ENCODE assay signal across 8 mouse cellular contexts in the genomic region with DNA sequence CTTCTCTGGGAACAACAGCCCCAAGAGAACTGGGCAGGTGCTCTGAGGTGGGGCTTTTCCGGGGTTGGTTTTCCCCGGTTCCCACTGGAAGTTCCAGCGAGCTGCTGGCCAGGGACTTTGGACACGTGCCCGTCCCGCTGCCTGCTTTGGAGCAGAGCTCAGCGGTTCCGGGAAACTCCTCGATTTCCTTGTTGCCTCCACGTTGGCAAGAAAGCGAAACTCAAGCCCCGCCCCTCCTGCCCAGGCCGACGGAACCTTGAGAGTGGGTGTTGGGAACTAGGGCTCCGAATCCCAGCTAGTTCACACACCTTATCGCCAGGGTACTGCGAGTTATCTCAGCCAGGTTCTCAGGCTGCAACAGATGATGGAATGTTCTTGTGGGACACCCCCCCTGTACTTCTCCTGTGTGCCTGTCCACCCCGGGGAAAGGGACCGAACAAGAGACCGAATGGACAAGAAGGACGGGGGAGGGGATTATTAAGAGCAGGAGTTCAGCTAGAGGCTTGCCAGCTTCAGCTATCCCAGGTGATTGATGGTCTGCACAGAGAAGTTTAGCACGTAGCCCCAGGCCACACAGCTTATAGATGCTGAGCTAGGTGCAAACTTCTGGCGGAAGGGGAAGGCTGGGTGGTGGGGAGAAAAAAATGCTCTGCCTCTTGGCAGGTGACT. TPM values are rescaled to one million over a fixed set of nuclear protein-coding genes. Genes with fewer than 3 reads are reported as not detected.
A peak's percentile ranks its signal among the peaks of the same experiment; 100 is the strongest.
DNase-seq lines count a peak whose midpoint lies in the region; ATAC-seq and TF ChIP-seq lines count a peak whose summit lies in the region.

No protein-coding gene starts in this region.

- H3K4me1 ChIP-seq in G1E (ENCODE audit: insufficient read depth, low read depth, low read length): peaks cover 33% of the 10 kb centered on the region
- peaks cover 38% of the 10 kb centered on the region for H3K4me1 ChIP-seq in forebrain, embryonic 12.5 days

- H3K9me3 ChIP-seq in G1E (replicated peaks): no peaks in the 10 kb centered on the region
- no peaks in the 10 kb centered on the region for H3K9me3 ChIP-seq in forebrain, embryonic 12.5 days

- H3K4me3 ChIP-seq in G1E (ENCODE audit: low read depth, low read length) (peak overlapping the region; percentile 73), macrophage (ENCODE audit: inconsistent target) (peak overlapping the region; percentile 36)
- H3K4me3 ChIP-seq in forebrain, embryonic 12.5 days (replicated peaks): peak overlapping the region; percentile 34

- DNase-seq in G1E (ENCODE audit: low spot score): peak; percentile 22
- peak; percentile 39 for DNase-seq in c-Kit-positive CD71-positive TER-119-negative erythroid progenitor cells, embryonic 14.5 days (ENCODE audit: low read depth)
- DNase-seq in heart, postnatal 36 days: peak; percentile 86 to 87
- peak; percentile 55 for DNase-seq in layer of hippocampus, adult 9-11 months
- peak; percentile 81 for DNase-seq in skeletal muscle tissue, adult 2 months (ENCODE audit: low read depth, low spot score)
- DNase-seq in urinary bladder, postnatal 4 days (ENCODE audit: low spot score in 2 of 2): peak; percentile 80 to 88

- 9% methylated on average over 23 of the region's 23 CpGs for WGBS in forebrain, embryonic 12.5 days
- WGBS in macrophage (ENCODE audit: missing documents): 2% methylated on average over 23 of the region's 23 CpGs

- TF ChIP-seq CTCF in G1E (IDR thresholded peaks at IDR 0.05; ENCODE audit: low read depth, low read length): no peak

- no peak overlapping the region for H3K27ac ChIP-seq in forebrain, embryonic 12.5 days
- peak overlapping the region; percentile 93 for H3K27ac ChIP-seq in macrophage

- H3K36me3 ChIP-seq in G1E (replicated peaks) (no peaks in the 10 kb centered on the region), macrophage (ENCODE audit: inconsistent target) (no peaks in the 10 kb centered on the region)
- H3K36me3 ChIP-seq in forebrain, embryonic 12.5 days (replicated peaks): no peaks in the 10 kb centered on the region

- H3K79me2 ChIP-seq in macrophage (ENCODE audit: inconsistent target): no peaks in the 10 kb centered on the region

- H3K27me3 ChIP-seq in G1E (ENCODE audit: insufficient read depth, low read length): peaks cover 48% of the 10 kb centered on the region
- H3K27me3 ChIP-seq in forebrain, embryonic 12.5 days: peaks cover 76% of the 10 kb centered on the region

- peak overlapping the region; percentile 46 for H3K9ac ChIP-seq in forebrain, embryonic 12.5 days

- peak overlapping the region; percentile 61 for H3K4me2 ChIP-seq in forebrain, embryonic 12.5 days

- intact Hi-C loops in heart, postnatal 36 days (cut with DNase I): loop anchor here (2.0 to 10.0 kb wide), 3 partner anchors 34 to 342 kb away; a partner anchor contains a TSS

- ATAC-seq in G1E (ENCODE audit: extremely low read depth, insufficient number of reproducible peaks, low FRiP score, poor library complexity, severe bottlenecking): no peak
- ATAC-seq in forebrain, embryonic 12.5 days (ENCODE audit: low FRiP score): no peak; the same call in 1 of the 2 replicates

RNA-seq across cellular contexts. Expression of a gene that starts 6.9 kb away (rescaled TPM):
- total RNA-seq in G1E (2014; fragmentation: Nextera tagmentation) (2.5 TPM in 1 of 2 replicates, not detected in the other), G1E (2017) (7.9 and 9.3 TPM in 2 replicates)
- polyA plus RNA-seq in G1E (2012) (0.21 and 0.29 TPM in 2 replicates), macrophage (2018) (39.6 to 162 TPM (median 77.3 TPM) in 3 replicates)
- polyA plus RNA-seq in forebrain, embryonic 12.5 days (2016; fragmentation: Nextera tagmentation; extraction: Ambion mirVana): 3.6 and 3.9 TPM in 2 replicates
- 10 to 100 TPM; 18.6 to 23.6 TPM for total RNA-seq in heart, postnatal 36 days (2021)
- 1,000 to 10,000 TPM in 16 of 26 experiments, 100 to 1,000 TPM in 10; 182 to 4,122 (median 1,484) TPM for total RNA-seq in macrophage (2018; cell fraction: chromatin; rRNA removed)
- 1,000 to 10,000 TPM in 3 of 26 experiments, 100 to 1,000 TPM in 20, 10 to 100 TPM in 3; 70.8 to 1,263 (median 454) TPM for total RNA-seq in macrophage (2018; cell fraction: cytosol; rRNA removed)
- 1,000 to 10,000 TPM in 16 of 26 experiments, 100 to 1,000 TPM in 10; 125 to 4,136 (median 1,548) TPM for total RNA-seq in macrophage (2018; cell fraction: nucleus; rRNA removed)

RNA-seq across cellular contexts. Expression of a gene that starts 10.0 kb away (rescaled TPM):
- total RNA-seq in G1E (2014; fragmentation: Nextera tagmentation) (not detected in 2 replicates), G1E (2017) (not detected in 2 replicates)
- polyA plus RNA-seq in G1E (2012) (not detected in 2 replicates), macrophage (2018) (not detected in 3 replicates)
- not detected in 2 replicates for polyA plus RNA-seq in forebrain, embryonic 12.5 days (2016; fragmentation: Nextera tagmentation; extraction: Ambion mirVana)
- under 1 TPM in 1 of 2 experiments, not detected in 1; 0.60 TPM for total RNA-seq in heart, postnatal 36 days (2021)
- 1 to 10 TPM in 12 of 26 experiments, under 1 TPM in 2, not detected in 12; 0.88 to 3.4 (median 1.3) TPM for total RNA-seq in macrophage (2018; cell fraction: chromatin; rRNA removed)
- under 1 TPM in 8 of 26 experiments, not detected in 18; 0.14 to 0.42 (median 0.19) TPM for total RNA-seq in macrophage (2018; cell fraction: cytosol; rRNA removed)
- 1 to 10 TPM in 12 of 26 experiments, under 1 TPM in 3, not detected in 11; 0.53 to 5.5 (median 1.5) TPM for total RNA-seq in macrophage (2018; cell fraction: nucleus; rRNA removed)

RNA-seq across cellular contexts. Expression of a gene that starts 42.4 kb away (rescaled TPM):
- not detected in 2 replicates for total RNA-seq in G1E (2014; fragmentation: Nextera tagmentation)
- total RNA-seq in G1E (2017): 0.11 TPM in 1 of 2 replicates, not detected in the other
- not detected in 2 replicates for polyA plus RNA-seq in G1E (2012)
- not detected in 2 replicates for polyA plus RNA-seq in forebrain, embryonic 12.5 days (2016; fragmentation: Nextera tagmentation; extraction: Ambion mirVana)
- not detected for total RNA-seq in heart, postnatal 36 days (2021)
- not detected for total RNA-seq in macrophage (2018; cell fraction: chromatin; rRNA removed)
- not detected for total RNA-seq in macrophage (2018; cell fraction: cytosol; rRNA removed)
- total RNA-seq in macrophage (2018; cell fraction: nucleus; rRNA removed): under 1 TPM in 1 of 26 experiments, not detected in 25; 0.82 TPM
- polyA plus RNA-seq in macrophage (2018): not detected in 3 replicates

RNA-seq across cellular contexts. Expression of a gene that starts 55.8 kb away (rescaled TPM):
- total RNA-seq in G1E (2014; fragmentation: Nextera tagmentation): 92.4 and 104 TPM in 2 replicates
- total RNA-seq in G1E (2017): 73.7 and 97.2 TPM in 2 replicates
- 13.7 and 16.4 TPM in 2 replicates for polyA plus RNA-seq in G1E (2012)
- 23.4 and 24.6 TPM in 2 replicates for polyA plus RNA-seq in forebrain, embryonic 12.5 days (2016; fragmentation: Nextera tagmentation; extraction: Ambion mirVana)
- total RNA-seq in heart, postnatal 36 days (2021): 1 to 10 TPM; 6.9 to 8.1 TPM
- 10 to 100 TPM; 10.6 to 72.6 (median 35.5) TPM for total RNA-seq in macrophage (2018; cell fraction: chromatin; rRNA removed)
- total RNA-seq in macrophage (2018; cell fraction: cytosol; rRNA removed): 10 to 100 TPM in 24 of 26 experiments, 1 to 10 TPM in 2; 8.4 to 19.4 (median 16.1) TPM
- 10 to 100 TPM; 10.5 to 43.0 (median 21.8) TPM for total RNA-seq in macrophage (2018; cell fraction: nucleus; rRNA removed)
- 13.3 to 30.3 TPM (median 19.0 TPM) in 3 replicates for polyA plus RNA-seq in macrophage (2018)

Comparison
In these comparisons a context has a peak if more than half of its experiments do, and no peak if none do; other contexts are left out.
1. DNase-seq: peak in every context shown above with its lines; median percentile 86 in heart, postnatal 36 days; 84 in urinary bladder, postnatal 4 days; 81 in skeletal muscle tissue, adult 2 months; 55 in layer of hippocampus, adult 9-11 months; 39 in c-Kit-positive CD71-positive TER-119-negative erythroid progenitor cells, embryonic 14.5 days; 22 in G1E.